Mouse (Mus musculus): Measurements from ENCODE around the gene St3gal3.

DNA sequence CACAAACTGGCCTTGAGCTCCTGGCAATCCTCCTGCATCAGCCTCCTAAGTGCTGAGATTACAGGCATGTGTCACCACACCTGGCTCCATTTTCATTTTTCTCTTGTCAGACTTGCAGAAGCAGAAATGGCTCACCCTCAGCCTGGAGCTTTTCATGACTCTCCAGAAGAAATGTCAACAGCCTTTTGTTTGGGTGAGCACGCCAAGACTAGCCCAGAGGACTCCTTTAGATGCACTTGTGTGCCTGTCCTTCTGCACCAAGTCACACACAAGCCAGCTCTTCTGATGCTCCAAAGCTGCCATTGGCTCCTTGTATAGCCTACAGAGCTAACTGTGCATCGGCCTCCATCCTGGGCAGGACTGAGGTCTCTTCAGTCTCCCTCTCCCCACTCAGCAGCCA is 141.3 kb downstream of the St3gal3 start:
- TF ChIP-seq CTCF (IDR thresholded peaks at IDR 0.05; ENCODE audit: low read depth) (no peak), EP300 (IDR thresholded peaks at IDR 0.05; ENCODE audit: low read depth) (no peak)
